Mouse (Mus musculus): Measurements from ENCODE around the gene 1700080E11Rik.
"Not testable (repeated sequence)": the region's sequence is repeated elsewhere in the genome, so short reads cannot be mapped to it uniquely, and the experiment has no call there.

The 1700080E11Rik gene

DNA sequence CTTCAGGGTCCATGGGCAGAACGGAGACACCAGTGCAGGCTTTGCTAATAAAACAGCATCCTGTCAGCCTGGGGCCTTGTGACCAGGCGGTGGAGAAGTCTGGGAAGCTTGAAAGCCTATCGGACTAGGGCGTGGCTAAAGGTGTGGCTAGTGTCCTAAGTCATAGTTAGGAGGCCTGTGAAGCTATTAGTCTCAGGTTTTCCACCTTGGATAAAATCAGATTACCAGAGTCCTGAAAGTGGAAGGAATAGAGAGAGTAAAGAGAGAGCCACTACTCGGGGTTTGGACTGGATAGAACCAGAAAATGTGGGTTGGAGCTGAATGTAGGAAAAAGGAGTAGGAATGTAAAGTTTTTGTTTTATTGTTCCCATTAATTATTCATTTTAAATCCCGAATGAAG is at the start of gene 1700080E11Rik:
Gene 1700080E11Rik (minus strand): TSS at position 101 of the 400 bp plus-strand sequence.
- no peak for DNase-seq

DNA sequence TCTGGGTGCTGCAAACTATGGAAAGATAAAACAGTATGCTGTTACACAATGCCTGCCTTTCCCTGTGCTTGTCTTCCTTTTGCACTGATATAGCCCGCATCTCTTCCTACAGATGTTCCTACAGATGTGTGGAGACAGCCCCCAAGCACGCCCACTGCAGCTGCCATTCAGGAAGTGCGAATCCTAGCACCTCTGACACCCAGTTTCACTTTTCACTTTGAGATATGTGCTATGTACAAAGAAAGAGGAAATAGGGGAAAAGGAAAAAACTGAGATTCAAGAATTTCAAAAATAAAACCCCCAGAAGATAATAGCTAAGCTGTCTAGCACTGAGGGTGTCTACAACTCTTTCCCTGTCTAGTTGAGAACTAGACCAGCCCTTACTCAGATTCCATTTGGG is 41.8 kb upstream of the 1700080E11Rik start:
- no peak for DNase-seq

DNA sequence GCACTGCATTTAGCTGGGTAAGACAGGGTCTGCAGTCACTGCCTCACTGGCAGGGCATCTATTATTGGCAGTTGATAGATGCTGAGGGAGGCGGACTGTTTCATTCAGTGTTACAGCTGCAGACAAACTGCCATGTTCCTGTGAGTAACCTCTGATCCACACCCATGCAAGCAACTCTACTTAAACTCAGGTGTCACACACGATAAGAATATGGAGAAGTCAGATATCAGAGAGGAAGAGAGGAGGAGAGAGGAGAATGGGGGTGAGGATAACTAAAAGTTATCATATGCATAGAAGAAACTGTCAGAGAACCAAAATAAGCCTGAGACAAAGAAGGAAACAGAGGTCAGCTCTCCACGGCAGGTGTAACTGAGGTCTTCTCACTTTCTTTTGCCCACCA is 37.5 kb upstream of the 1700080E11Rik start:
- DNase-seq = no peak

DNA sequence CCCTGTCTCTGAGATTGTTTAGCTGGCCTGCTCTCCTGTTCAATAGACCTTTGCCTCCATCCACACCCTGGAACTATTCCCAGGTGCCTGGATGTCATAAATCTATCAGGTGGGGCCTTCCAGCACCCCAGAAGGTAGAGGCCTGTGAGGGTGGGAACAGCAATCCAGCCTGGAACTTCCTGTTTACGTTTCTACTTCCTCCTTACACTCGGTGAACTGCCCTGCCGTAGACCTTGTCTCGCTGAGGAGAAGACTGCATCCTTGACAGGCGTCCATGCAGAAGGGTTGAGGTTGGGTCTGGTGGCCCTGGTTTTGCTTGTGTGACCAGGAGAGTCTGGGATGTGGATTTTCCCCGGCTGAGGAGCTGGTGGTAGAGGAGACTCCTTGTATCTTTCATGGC is 5.7 kb downstream of the 1700080E11Rik start:
- no peak for DNase-seq

DNA sequence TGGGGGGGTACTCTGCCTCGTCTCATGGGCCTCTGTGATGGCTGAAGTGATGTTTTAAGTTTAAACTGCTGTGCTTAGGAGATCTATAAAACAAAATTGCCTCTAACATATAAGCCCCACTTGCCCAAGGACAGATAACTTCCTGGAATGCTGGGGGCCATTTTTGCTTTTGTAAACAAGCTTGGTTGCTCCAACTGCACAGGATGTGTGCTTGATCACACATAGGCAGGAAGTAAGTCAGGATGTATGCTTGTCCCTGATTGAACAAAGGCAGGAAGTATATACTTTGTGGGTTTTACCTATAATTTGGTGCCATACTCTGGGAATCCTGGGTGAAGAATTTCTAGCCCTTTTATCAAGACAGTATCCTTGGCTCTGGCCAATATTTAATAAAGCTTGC is 8.5 kb downstream of the 1700080E11Rik start:
- no peak for DNase-seq

DNA sequence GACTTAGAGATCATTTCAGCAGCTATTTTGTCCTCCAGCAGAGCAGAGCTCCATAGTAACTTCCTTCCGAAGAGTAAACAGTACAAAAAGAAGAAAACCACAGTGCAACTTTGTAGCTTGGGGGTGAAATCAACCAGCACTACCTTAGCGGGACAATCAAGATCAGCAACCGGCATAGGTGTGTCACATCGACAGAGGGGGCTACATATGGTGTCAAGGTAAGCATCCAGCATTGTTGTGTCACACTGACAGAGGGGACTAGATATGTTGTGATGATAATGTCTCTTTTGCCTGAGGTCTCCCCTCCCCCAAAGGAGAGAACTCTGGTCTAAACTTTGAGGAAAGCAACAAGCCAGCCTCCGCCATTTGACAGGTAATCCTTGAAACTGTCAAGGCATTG is 10.4 kb downstream of the 1700080E11Rik start:
- DNase-seq = no peak

DNA sequence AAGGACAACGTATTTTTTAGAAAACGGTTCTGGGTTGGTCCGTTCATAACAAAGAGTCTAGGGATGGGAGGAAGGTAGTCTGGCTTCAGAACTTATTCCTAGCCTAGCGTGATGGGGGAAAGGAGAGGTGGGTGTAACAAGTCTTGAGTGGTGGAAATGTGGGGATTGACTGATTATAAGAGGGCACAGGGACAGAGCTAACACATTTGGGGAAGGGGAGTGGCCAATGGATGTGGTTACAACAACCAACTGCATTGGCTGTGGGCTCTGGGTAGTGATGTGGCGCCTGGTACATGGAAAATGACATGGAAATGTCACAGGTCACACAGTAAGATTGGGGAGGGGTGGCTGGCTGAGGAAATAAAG is 12.9 kb downstream of the 1700080E11Rik start:
- DNase-seq = no peak

DNA sequence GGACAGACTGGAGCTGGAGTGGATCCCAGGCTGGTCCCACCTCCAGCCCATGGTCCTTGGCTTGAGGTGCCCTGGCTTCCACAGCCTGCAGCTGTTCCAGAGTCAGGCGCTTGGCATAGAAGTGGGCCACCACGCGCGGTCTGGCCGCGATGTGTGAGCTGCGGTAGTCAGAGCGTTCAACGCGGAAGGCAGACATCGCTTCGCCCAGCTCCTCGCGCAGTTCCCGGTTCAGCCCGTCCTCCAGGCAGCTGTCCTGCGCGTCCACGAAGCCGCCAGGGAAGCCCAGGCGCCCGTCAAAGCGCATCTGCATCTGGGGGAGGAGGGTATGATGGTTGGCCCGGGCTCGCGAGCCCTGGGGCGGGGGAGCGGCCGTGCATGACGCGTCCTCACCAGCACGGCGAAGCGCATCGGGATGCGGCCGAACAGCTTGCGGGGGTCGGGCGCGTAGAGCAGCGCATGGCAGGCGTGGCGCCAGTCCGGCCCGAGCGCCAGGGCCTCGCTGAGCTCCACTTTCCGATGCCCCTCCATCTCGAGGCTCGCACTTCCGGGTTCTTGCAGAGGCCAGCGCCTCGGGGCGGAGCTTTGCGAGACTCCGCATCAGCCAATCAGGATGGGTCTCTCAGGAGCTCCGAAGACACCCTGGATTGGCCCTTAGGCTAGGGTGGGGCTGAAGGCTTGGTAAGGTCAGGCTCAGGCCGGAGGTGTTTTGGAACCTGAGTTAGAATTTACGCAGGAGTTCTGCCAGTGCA is 13.5 kb downstream of the 1700080E11Rik start, which contains the start of gene Nudt16:
Gene Nudt16 (minus strand): TSS at position 572 of the 749 bp plus-strand sequence.
- peak; percentile 86 for DNase-seq

DNA sequence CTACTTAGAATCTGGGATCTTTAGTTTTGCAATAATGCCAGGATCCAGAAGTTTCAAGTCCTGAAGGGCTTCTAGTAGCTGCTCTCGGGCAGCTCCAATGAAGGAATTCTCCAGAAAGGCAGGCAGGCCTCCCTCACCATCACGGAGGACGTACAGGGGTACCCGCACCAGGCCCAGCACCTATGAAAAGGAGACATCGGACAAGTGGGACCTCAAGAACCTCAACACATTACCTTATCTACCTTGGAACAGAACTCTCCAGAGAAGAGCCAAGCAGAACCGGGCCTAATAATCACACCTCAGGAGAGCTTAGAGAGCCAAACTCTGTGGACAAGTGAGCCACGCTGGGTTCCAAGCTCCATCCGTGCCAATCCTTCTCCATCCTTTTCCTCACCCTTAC is 14.6 kb downstream of the 1700080E11Rik start:
- DNase-seq = no peak

DNA sequence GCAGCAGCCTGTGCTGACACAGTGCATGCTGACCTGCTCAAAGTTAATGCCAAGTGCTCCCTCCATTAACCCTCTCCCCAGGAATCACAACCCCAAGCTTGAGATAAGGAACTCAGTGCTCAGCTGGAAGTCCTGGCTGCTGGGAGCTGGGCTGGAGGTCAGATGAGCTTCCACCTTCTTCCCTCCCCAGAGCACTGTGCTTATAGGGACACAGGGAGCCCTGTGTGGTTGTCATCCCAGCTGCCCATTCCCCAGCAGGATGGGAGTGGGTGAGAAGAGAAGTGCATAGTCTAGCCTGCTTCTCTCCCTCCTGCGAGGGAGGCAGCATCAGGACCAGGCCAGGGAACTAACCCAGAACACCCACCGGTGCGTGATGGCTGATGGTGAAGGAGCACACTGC is 19.7 kb downstream of the 1700080E11Rik start:
- not testable (repeated sequence) for DNase-seq

DNA sequence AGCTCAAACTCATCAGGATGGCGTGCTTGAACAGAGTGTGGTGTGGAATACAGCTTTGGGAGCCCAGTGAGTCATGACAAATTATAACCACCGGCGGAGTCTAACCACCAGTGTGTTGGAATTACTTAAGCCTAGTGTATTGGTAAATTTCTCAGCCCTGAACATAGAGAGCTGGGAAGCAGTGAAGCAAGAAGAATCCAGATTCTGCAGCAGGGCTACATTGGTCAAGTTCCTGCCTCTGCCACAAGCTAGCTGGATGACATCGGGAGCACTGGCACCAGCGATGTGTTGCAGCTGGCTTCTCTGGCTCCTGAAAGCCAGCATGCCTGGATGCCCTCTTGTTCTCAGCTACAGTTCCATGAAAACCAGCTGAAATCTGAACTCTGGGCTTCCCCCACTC is 41.0 kb downstream of the 1700080E11Rik start:
- no peak for DNase-seq

DNA sequence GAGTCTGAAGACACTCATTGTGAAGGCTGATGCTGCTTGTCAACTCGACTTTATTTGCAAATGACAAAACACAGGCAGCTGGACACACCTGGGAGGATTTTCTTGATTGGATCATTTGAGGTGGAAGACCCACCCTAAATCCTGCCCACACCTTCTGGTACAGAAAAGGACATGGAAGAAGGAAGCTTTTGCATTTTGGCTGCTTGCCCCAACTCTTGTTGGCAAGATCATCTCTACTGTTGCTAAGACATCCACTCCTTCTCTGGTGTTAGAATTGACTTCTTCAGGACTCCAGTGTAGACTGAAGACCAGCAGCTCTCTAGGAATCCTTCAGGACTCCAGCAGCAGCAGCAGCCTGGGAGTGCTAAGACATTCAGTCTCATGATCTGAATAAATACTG is 43.0 kb downstream of the 1700080E11Rik start:
- DNase-seq = no peak

DNA sequence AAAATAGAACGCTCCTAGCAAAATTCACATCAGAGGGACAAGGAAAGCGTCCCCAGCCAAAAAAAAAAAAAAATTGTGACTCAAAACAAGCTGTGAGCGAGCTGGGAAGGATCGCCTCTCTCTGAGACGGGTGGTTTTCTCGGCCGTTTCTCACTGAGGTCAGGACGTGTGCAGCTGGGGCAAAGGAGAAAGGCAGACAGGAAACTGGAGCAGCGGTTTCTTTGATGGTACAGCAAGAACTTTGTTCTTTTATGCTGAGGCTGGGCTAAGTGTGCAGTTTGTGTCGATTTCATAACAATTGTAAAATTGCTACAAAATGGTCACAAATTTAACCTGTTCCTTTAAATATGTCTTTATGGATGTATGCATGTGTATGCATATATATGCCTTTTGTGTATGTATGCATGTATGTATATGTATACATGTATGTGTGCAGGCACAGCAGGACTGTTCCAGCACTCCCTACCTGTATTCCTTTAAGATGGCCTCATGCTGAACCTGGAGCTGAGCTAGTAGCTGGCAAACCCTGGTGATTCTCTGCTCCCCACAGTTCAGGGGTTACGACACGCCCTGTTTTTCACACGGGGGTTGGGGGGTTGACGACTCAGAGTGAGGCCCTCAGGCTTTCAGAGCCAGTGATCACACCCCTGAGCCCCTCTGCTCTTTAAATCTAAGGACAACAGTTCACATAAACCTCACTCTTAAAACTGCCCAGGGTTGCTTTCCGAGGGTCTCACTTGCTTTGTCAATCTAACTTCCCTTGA is 43.9 kb downstream of the 1700080E11Rik start:
- DNase-seq = no peak
